Mouse (Mus musculus): ENCODE results near the gene Abraxas1.

The Abraxas1 gene

DNA sequence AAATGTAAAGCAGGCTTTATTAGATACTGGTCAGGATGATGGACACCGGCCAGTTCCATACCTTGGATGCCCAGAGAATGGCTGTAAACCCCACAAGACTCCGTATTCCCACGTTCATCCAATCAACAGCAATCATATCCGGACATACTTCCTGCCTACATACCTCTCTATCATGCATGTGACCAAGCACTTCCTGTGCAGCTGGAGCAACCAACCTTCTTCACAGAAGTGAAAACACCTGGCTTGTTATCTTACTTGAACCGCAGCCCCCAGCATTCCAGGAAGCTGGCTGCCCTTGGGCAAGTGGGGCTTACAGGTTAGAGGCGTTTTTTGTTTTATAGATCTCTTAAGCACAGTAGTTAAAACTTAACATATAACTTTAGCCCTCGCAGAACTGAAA, 2.1 kb upstream of the Abraxas1 start:
- DNase-seq (ENCODE audit: low spot score), result no peak

DNA sequence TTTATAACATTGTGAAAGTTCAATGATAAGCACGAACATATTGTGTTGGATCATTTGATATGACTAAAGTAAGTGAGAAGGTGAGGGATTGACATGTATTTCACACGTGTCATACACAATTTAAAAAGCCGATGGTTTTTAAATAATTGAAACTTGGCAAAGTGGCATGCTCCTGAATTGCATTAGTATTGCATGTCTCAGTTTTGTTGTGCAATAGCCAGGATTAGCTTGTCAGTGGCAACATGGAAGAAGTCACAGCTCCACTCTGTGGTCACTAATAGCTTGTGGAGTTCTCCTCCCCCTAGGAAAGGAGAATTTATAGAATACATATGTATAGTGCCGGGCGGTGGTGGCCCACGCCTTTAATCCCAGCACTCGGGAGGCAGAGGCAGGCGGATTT, 610 bp upstream of the Abraxas1 start:
- no peak for DNase-seq (ENCODE audit: low spot score)

- no peak for DNase-seq (ENCODE audit: low spot score)
Measured at GRCm38 (mm10) chr5:100819568-100820480, 941 bp downstream of the Abraxas1 start.

DNA sequence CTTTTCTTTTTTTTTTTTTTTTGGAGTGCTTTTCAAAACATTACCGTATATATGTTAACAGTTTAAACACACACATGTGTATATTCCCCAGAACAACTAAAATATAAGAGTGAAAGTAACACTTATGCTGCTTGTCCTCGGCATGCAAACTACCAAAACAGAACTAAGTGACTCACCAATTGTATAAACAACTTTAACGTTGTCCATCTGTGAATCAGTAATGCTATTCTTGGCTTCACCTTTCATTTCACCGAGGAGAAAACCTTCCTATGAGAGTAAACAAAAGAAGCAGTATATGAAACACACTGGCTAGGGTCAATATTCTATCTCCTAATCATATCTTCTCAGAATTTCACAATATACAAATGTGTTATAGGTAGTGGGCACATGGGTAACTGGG, 2.4 kb downstream of the Abraxas1 start:
- DNase-seq (ENCODE audit: low spot score), result no peak

DNA sequence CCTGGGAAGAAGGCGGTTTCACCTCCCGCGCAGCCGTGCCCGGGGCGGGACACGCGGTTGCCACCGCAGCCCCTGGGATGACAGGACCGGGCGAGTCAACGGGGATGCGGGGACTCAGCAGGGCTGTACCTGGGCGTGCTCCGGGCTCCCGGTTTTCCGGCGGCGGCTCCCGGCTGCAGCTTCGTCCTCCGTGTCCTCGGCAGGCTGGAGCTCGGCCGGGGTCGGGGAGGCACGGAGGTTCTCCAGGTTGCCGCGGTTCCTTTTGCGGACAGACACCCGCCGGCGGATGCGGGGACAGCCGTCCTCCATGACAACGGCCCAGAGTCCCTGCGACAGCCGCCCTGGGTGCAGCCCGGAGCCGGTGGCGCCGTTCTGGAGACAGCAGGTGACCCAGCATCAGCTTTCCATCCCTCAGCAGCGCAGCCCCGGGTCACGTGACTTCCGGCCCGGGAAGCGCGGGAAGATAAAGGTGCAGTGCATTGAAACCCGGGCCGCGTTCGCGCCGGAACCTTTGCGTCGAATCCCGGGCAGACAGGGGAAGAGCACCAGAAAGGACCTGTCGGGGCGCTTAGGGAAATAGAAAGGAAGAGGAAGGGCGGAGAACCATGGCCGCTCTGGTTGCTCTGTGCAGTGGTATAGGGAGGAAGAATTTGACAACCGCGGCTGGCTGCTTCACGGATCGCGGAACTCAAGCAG, 22.5 kb downstream of the Abraxas1 start, which contains the start of the genes Helq and Mrps18c:
Gene Helq, minus strand, starts transcription at position 434 of the 696 bp plus-strand sequence.
Gene Mrps18c, plus strand, starts transcription at position 463 of the 696 bp plus-strand sequence.
- DNase-seq (ENCODE audit: low spot score), result peak; percentile 84

DNA sequence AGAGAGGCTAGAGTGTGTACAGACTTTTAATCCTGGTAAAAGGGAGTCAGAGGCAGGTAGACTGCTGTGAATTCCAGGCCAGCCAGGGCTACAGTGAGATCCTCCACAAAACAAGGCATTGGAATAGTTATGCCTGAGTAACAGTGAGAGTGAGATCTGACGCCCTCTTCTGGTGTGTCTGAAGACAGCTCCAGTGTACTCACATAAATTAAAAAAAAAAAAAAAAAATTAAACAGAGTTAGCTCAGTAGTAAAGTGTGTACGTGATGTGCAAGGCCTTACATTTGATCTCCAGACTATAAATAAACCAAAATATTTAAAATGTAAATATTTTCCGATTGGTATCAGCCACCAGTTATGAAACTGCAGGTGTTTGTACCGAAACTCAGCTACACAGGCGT, 26.7 kb downstream of the Abraxas1 start:
- DNase-seq (ENCODE audit: low spot score), result no peak

GRCm38 (mm10) chr5:100792261-100792660, 28.5 kb downstream of the Abraxas1 start:
- DNase-seq (ENCODE audit: low spot score), result no peak

- DNase-seq (ENCODE audit: low spot score), result no peak
Measured at GRCm38 (mm10) chr5:100787527-100787926, 33.2 kb downstream of the Abraxas1 start.

DNA sequence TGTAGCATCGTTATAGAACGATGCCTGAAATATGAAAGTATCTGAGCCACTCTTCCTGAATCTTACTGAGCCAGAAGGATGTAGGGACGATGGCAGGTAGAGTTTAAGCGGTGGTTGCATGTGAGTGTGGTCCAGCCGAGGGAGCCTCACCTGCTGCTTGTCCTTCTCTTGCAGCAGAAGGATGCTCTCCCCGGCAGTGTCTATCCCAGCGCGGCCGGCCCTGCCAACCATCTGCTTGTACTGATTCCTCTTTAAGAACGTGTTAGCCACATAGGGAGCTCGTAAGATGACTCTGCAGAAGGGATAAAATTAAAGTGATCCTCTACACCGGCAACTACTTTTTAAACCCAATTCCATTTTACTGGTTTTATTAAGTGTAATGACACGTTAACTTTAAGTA, 41.8 kb downstream of the Abraxas1 start:
- no peak for DNase-seq (ENCODE audit: low spot score)

- DNase-seq (ENCODE audit: low spot score), result no peak
Measured at GRCm38 (mm10) chr5:100776900-100777299, 43.9 kb downstream of the Abraxas1 start.

- DNase-seq (ENCODE audit: low spot score), result no peak
Measured at GRCm38 (mm10) chr5:100775778-100776404, 44.9 kb downstream of the Abraxas1 start.

DNA sequence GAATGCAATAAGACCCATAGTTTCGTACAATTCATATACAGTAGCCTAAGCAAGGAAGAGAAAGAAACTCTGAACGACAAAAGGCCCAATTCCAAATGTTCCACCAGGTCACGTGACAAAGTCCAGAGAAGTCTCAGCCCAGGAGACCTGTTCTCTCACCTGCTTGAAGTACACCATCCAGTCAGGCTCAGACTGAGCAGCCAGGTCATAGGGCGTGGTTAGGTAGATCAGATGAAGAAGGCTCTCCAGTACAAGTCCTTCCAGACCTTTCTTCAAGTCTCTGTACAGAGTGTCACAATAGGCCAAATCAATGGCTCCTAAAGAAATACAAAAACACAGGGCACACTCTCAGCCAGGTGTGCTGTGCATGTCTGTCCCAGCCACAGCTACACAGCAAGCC, 49.2 kb downstream of the Abraxas1 start:
- DNase-seq (ENCODE audit: low spot score), result no peak

DNA sequence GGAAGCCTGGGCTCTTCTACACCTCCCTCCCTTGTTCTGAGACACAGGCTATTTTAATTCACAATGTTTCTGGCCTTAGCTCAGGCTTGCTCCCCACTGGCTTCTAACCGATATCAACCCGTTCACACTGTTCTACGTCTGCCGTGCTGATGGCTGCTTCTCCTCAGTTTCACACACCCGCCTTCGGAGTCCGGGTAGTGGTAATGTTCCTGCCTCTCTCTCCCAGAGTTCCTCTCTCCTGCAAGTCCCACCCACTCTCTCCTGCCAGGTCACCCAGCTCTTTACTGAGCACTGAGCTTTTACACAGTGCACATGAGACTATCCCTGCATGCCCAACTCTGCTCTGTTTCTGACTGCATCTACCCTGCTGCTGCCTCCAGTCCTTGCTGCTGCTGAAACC, 54.7 kb downstream of the Abraxas1 start:
- DNase-seq (ENCODE audit: low spot score), result no peak

DNA sequence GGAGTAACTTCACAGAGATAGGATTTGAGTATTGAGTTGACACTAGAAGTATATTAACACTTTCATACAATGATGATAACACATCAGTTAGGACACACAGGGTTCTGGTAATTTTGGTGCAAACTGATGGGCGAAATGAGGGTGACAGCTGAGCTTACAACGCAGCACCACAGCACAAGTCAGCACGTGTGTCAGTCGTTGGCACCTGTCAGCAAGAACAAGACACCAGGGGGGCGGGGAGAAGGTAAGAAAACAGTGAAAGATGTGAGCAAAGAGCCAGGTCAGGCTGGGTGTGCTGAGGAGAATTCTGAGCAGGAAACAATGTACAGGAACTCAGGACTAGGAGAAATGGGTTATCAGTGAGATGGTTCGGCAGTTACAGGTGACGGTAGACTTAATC, 59.0 kb downstream of the Abraxas1 start:
- DNase-seq (ENCODE audit: low spot score), result no peak

DNA sequence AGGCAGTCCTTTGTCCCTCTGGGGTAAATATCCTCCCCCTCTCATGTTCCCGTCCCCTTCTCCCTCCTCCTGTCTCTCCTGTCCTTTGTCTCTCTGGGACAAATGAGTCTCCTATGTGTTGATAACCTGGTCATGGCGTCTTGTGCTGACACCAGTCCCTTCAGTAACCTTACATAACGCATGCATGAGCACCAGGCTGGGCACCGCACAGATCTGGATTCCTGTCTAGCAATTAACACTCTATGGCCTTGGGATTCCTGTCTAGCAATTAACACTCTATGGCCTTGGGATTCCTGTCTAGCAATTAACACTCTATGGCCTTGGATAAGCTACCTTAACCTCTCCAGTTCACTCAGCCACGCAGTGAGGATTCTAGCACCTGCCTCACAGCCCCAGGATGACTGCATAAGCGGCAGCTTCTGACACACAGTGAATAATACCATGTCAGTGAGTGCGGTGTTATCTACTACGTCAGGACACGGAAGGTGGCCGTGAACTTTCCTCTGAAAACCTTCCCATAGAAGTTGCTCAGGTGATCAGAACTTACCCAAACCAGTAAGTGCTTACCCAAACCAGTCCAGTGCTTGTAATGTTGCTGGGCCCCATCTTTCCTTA, 60.6 kb downstream of the Abraxas1 start:
- no peak for DNase-seq (ENCODE audit: low spot score)

GRCm38 (mm10) chr5:100758121-100758520, 62.6 kb downstream of the Abraxas1 start:
- no peak for DNase-seq (ENCODE audit: low spot score)
